Mouse (Mus musculus): Measurements from ENCODE around the gene Tex14.
A peak's percentile ranks its signal among the peaks of the same experiment; 100 is the strongest.
"Not testable (repeated sequence)": the region's sequence is repeated elsewhere in the genome, so short reads cannot be mapped to it uniquely, and the experiment has no call there.

The Tex14 gene

DNA sequence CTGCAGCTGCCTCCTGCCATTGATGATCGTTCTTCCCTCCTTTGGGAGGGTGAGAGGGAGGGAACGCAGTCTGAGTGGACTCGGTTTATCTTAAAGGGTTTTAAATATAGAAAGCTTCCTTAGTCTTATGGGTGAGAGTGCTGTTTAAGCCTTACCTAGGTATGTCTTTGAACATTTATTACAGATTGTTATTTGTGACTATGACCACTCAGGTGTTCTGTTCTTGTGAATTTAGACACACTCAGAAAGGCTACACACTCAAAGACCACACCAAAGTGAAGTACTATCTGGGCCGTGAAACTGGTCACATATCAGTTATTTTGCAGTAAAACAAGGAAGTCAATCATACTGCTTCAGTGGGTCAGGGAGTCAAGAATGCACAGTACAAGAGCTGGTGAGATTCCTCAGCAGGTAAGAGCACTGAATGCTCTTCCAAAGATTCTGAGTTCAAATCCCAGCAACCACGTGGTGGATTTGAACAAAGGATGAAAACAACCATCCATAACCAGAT lies 38.6 kb downstream of the Tex14 start:
- H3K4me3 ChIP-seq (replicated peaks; ENCODE audit: low read length): no peak overlapping the region
- peaks cover 25% of the 10 kb centered on the region for H3K36me3 ChIP-seq (ENCODE audit: insufficient read depth, low read length)
- H3K27me3 ChIP-seq (ENCODE audit: insufficient read depth, low read length): no peaks in the 10 kb centered on the region
- H3K9me3 ChIP-seq (ENCODE audit: low read length): no peaks in the 10 kb centered on the region
- H3K4me1 ChIP-seq (replicated peaks; ENCODE audit: low read depth, low read length): peaks cover 62% of the 10 kb centered on the region
- TF ChIP-seq NANOG (IDR thresholded peaks at IDR 0.05; ENCODE audit: borderline replicate concordance, low read length): no peak

DNA sequence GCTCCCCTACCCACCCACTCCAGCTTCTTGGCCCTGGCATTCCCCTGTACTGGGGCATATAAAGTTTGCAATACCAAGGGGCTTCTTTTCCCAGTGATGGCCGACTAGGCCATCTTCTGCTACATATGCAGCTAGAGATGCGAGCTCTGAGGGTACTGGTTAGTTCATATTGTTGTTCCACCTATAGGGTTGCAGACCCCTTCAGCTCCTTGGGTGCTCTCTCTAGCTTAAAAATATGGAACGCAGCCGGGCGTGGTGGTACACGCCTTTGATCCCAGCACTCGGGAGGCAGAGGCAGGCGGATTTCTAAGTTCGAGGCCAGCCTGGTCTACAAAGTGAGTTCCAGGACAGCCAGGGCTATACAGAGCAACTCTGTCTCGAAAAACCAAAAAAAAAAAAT lies 39.2 kb downstream of the Tex14 start:
- Histone ChIP-seq H3K36me3 (ENCODE audit: insufficient read depth, low read length) (peaks cover 20% of the 10 kb centered on the region), H3K4me1 (replicated peaks; ENCODE audit: low read depth, low read length) (peaks cover 61% of the 10 kb centered on the region)
- H3K4me3 ChIP-seq (replicated peaks; ENCODE audit: low read length); H3K27me3 ChIP-seq (ENCODE audit: insufficient read depth, low read length); H3K9me3 ChIP-seq (ENCODE audit: low read length): not testable (repeated sequence)

GRCm38 (mm10) chr11:87444735-87445428 lies 40.0 kb downstream of the Tex14 start:
- Histone ChIP-seq H3K27me3 (ENCODE audit: insufficient read depth, low read length) (no peaks in the 10 kb centered on the region), H3K9me3 (ENCODE audit: low read length) (no peaks in the 10 kb centered on the region), H3K4me1 (replicated peaks; ENCODE audit: low read depth, low read length) (peaks cover 53% of the 10 kb centered on the region), H3K4me3 (replicated peaks; ENCODE audit: low read length) (peak overlapping the region; percentile 61), H3K36me3 (ENCODE audit: insufficient read depth, low read length) (peaks cover 12% of the 10 kb centered on the region)
- TF ChIP-seq CTCF (conservative IDR thresholded peaks at IDR 0.05; ENCODE audit: low read length) (no peak), POU5F1 (IDR thresholded peaks at IDR 0.05; ENCODE audit: borderline replicate concordance, low read length) (no peak), NANOG (IDR thresholded peaks at IDR 0.05; ENCODE audit: borderline replicate concordance, low read length) (no peak)

DNA sequence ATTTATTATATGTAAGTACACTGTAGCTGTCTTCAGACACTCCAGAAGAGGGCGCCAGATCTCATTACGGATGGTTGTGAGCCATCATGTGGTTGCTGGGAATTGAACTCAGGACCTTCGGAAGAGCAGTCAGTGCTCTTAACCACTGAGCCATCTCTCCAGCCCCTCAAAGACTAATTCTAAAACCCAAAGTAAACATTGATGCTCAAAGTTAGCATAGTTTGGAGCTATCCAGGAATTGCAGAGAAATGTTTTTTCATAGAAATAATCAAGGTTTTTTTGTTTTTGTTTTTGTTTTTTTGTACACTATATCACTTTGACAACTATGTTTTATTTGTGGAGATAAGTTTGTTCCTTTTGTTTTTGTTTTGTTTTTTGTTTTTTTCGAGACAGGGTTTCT lies 40.7 kb downstream of the Tex14 start:
- H3K4me1 ChIP-seq (replicated peaks; ENCODE audit: low read depth, low read length): peaks cover 46% of the 10 kb centered on the region
- not testable (repeated sequence) for H3K27me3 ChIP-seq (ENCODE audit: insufficient read depth, low read length); H3K4me3 ChIP-seq (replicated peaks; ENCODE audit: low read length); H3K36me3 ChIP-seq (ENCODE audit: insufficient read depth, low read length); H3K9me3 ChIP-seq (ENCODE audit: low read length)

- no peak for TF ChIP-seq CTCF (conservative IDR thresholded peaks at IDR 0.05; ENCODE audit: low read length)
- Histone ChIP-seq H3K27me3 (ENCODE audit: insufficient read depth, low read length) (no peaks in the 10 kb centered on the region), H3K4me1 (replicated peaks; ENCODE audit: low read depth, low read length) (peaks cover 43% of the 10 kb centered on the region), H3K9me3 (ENCODE audit: low read length) (no peaks in the 10 kb centered on the region), H3K36me3 (ENCODE audit: insufficient read depth, low read length) (peaks cover 7% of the 10 kb centered on the region; the same call in 1 of the 2 replicates), H3K4me3 (replicated peaks; ENCODE audit: low read length) (no peak overlapping the region)
Measured at GRCm38 (mm10) chr11:87446159-87446558, 41.3 kb downstream of the Tex14 start.

GRCm38 (mm10) chr11:87447429-87447828 lies 42.6 kb downstream of the Tex14 start:
- no peaks in the 10 kb centered on the region for H3K27me3 ChIP-seq (ENCODE audit: insufficient read depth, low read length)
- TF ChIP-seq POU5F1 (IDR thresholded peaks at IDR 0.05; ENCODE audit: borderline replicate concordance, low read length) (no peak), NANOG (IDR thresholded peaks at IDR 0.05; ENCODE audit: borderline replicate concordance, low read length) (no peak), CTCF (conservative IDR thresholded peaks at IDR 0.05; ENCODE audit: low read length) (no peak)
- no peak overlapping the region for H3K4me3 ChIP-seq (replicated peaks; ENCODE audit: low read length)
- no peaks in the 10 kb centered on the region for H3K36me3 ChIP-seq (ENCODE audit: insufficient read depth, low read length)
- peaks cover 30% of the 10 kb centered on the region for H3K4me1 ChIP-seq (replicated peaks; ENCODE audit: low read depth, low read length)
- no peaks in the 10 kb centered on the region for H3K9me3 ChIP-seq (ENCODE audit: low read length)

GRCm38 (mm10) chr11:87448081-87448475 lies 43.2 kb downstream of the Tex14 start:
- H3K9me3 ChIP-seq (ENCODE audit: low read length); H3K36me3 ChIP-seq (ENCODE audit: insufficient read depth, low read length); H3K27me3 ChIP-seq (ENCODE audit: insufficient read depth, low read length): not testable (repeated sequence)
- Histone ChIP-seq H3K4me1 (replicated peaks; ENCODE audit: low read depth, low read length) (peaks cover 33% of the 10 kb centered on the region), H3K4me3 (replicated peaks; ENCODE audit: low read length) (peak overlapping the region; percentile 67)

DNA sequence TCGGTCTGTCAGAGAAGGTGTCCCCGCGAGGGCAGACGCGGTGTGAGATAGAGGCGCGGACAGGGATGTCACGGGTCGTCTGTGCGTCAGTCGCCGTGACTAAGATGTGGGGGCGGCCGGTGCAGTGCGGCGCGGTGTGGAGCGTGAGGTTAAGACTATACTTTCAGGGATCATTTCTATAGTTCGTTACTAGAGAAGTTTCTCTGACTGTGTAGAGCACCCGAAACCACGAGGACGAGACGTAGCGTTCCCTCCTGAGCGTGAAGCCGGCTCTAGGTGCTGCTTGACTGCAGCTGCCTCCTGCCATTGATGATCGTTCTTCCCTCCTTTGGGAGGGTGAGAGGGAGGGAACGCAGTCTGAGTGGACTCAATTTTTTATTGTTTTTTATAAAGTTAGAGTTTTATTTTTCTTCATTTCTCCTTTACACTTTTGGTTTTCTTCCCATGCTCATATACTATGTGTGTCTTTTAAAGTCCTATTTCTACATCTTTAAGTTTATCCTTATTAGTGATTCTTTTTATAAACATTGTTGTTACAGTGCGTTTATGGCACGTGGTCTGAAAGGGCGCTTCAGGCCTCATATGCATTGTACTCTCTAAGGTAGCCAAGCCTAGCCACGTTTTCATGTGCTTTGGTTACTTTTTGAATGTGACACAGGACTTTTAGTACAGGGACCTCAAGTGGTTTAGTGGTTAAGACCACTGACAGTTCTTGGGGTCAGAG lies 43.8 kb downstream of the Tex14 start:
- H3K36me3 ChIP-seq (ENCODE audit: insufficient read depth, low read length); H3K27me3 ChIP-seq (ENCODE audit: insufficient read depth, low read length); H3K4me3 ChIP-seq (replicated peaks; ENCODE audit: low read length); H3K9me3 ChIP-seq (ENCODE audit: low read length): not testable (repeated sequence)
- H3K4me1 ChIP-seq (replicated peaks; ENCODE audit: low read depth, low read length): peaks cover 38% of the 10 kb centered on the region

- H3K9me3 ChIP-seq (ENCODE audit: low read length): no peaks in the 10 kb centered on the region
- H3K27me3 ChIP-seq (ENCODE audit: insufficient read depth, low read length): no peaks in the 10 kb centered on the region
- no peak overlapping the region for H3K4me3 ChIP-seq (replicated peaks; ENCODE audit: low read length)
- peaks cover 40% of the 10 kb centered on the region for H3K4me1 ChIP-seq (replicated peaks; ENCODE audit: low read depth, low read length)
- no peak for TF ChIP-seq NANOG (IDR thresholded peaks at IDR 0.05; ENCODE audit: borderline replicate concordance, low read length)
- no peak for TF ChIP-seq POU5F1 (IDR thresholded peaks at IDR 0.05; ENCODE audit: borderline replicate concordance, low read length)
- no peak for TF ChIP-seq CTCF (conservative IDR thresholded peaks at IDR 0.05; ENCODE audit: low read length)
- no peaks in the 10 kb centered on the region for H3K36me3 ChIP-seq (ENCODE audit: insufficient read depth, low read length)
Measured at GRCm38 (mm10) chr11:87449200-87449547, 44.3 kb downstream of the Tex14 start.

DNA sequence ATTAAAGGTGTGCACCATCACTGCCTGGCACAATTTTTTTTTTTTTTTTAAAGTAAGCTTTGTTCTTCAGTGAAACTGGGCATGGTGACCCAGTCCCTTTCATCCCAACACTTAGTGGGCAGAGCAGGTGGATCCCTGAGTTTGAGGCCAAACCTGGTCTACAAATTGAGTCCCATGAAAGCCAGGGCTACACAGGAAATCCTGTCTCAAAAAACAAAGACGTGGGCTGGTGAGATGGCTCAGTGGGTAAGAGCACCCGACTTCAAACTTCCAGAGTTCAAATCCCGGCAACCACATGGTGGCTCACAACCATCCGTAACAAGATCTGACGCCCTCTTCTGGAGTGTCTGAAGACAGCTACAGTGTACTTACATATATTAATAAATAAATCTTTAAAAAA lies 45.0 kb downstream of the Tex14 start:
- peaks cover 40% of the 10 kb centered on the region for H3K4me1 ChIP-seq (replicated peaks; ENCODE audit: low read depth, low read length)
- not testable (repeated sequence) for H3K9me3 ChIP-seq (ENCODE audit: low read length); H3K27me3 ChIP-seq (ENCODE audit: insufficient read depth, low read length); H3K4me3 ChIP-seq (replicated peaks; ENCODE audit: low read length); H3K36me3 ChIP-seq (ENCODE audit: insufficient read depth, low read length)

GRCm38 (mm10) chr11:87452779-87453178 lies 47.9 kb downstream of the Tex14 start:
- not testable (repeated sequence) for H3K9me3 ChIP-seq (ENCODE audit: low read length); H3K36me3 ChIP-seq (ENCODE audit: insufficient read depth, low read length); H3K27me3 ChIP-seq (ENCODE audit: insufficient read depth, low read length)
- Histone ChIP-seq H3K4me1 (replicated peaks; ENCODE audit: low read depth, low read length) (peaks cover 32% of the 10 kb centered on the region), H3K4me3 (replicated peaks; ENCODE audit: low read length) (peak overlapping the region; percentile 61)

All from E14TG2a.4 (cell line).